Mouse (Mus musculus): ENCODE data around the gene Il4ra. TPM values are rescaled to one million over a fixed set of nuclear protein-coding genes. Genes with fewer than 3 reads are reported as not detected.

The Il4ra gene
- polyA plus RNA-seq, 1 experiment from 2014 or later = 2.9 TPM

DNA sequence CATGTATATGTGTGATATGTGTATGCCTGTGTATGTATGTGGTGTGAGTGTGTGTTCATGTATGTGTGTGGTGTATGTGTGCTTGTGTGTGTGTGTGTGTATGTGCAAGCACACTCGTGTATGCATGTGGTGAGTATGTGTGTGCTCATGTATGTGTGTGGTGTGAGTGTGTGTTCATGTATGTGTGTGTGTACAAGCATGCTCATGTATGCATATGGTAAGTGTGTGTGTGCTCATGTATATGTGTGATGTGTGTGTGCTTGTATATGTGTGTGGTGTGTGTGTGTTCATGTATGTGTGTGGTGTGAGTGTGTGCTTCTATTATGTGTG is 28.3 kb downstream of the Il4ra start:
- Histone ChIP-seq H3K27me3 (ENCODE audit: control insufficient read depth, insufficient read depth, low read length) (no peaks in the 10 kb centered on the region), H3K27ac (ENCODE audit: low read depth, low read length) (no peak overlapping the region), H3K4me3 (ENCODE audit: low read depth, low read length) (no peak overlapping the region), H3K4me2 (ENCODE audit: low read depth, low read length, severe bottlenecking) (no peak overlapping the region), H3K4me1 (replicated peaks; ENCODE audit: control insufficient read depth, insufficient read depth, low read length) (no peaks in the 10 kb centered on the region), H3K9me3 (ENCODE audit: control insufficient read depth, low read length) (no peaks in the 10 kb centered on the region), H3K36me3 (ENCODE audit: control insufficient read depth, insufficient read depth, low read length) (no peaks in the 10 kb centered on the region), H3K9ac (ENCODE audit: low read length) (no peak overlapping the region)
- ATAC-seq (replicated peaks; ENCODE audit: low FRiP score) (no peak), DNase-seq (ENCODE audit: low spot score) (no peak)
- 80% methylated on average over 1 of the region's 1 CpGs for WGBS

DNA sequence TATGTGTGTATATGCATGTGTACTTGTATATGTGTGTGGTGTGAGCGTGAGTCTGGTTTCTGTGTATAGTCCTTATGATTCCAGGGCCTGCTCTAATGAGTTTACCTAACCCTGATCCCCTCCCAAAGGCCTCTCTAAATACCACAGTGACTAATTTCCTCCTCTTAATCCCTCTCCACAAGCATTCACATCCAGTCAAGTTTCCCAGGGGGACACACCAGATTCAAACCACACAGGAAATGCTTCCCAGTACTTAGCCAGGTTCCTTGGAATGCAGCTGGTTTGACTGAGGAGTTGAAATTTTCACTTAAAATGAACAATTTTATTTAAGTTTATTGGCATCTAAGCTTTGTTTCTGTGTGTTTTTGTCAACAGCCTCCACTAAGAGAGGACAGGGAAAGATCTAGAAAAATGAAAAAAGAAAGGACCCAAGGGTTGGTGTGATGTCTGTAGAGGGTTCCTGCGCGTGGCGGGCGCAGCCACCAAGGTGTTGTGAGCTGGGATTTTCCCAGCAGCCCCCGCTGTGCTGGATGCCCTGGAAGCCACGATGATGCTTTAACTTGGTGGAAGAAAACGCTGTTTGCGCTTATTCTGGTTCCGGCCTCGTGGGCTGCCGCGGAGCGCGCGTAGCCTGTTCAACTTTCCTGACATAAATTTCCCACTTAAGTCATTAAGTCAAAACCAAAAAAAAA is 28.9 kb downstream of the Il4ra start:
- H3K36me3 ChIP-seq (ENCODE audit: control insufficient read depth, insufficient read depth, low read length) = no peaks in the 10 kb centered on the region
- H3K27me3 ChIP-seq (ENCODE audit: control insufficient read depth, insufficient read depth, low read length) = no peaks in the 10 kb centered on the region
- WGBS = 7% methylated on average over 16 of the region's 16 CpGs
- peak overlapping the region; percentile 88 for H3K4me2 ChIP-seq (ENCODE audit: low read depth, low read length, severe bottlenecking)
- H3K9ac ChIP-seq (ENCODE audit: low read length) = peak overlapping the region; percentile 62
- DNase-seq (ENCODE audit: low spot score) = peak; percentile 62
- no peak overlapping the region for H3K27ac ChIP-seq (ENCODE audit: low read depth, low read length)
- no peaks in the 10 kb centered on the region for H3K9me3 ChIP-seq (ENCODE audit: control insufficient read depth, low read length)
- H3K4me1 ChIP-seq (replicated peaks; ENCODE audit: control insufficient read depth, insufficient read depth, low read length) = no peaks in the 10 kb centered on the region
- H3K4me3 ChIP-seq (ENCODE audit: low read depth, low read length) = peak overlapping the region; percentile 31
- ATAC-seq (replicated peaks; ENCODE audit: low FRiP score) = no peak; the same call in 1 of the 2 replicates

DNA sequence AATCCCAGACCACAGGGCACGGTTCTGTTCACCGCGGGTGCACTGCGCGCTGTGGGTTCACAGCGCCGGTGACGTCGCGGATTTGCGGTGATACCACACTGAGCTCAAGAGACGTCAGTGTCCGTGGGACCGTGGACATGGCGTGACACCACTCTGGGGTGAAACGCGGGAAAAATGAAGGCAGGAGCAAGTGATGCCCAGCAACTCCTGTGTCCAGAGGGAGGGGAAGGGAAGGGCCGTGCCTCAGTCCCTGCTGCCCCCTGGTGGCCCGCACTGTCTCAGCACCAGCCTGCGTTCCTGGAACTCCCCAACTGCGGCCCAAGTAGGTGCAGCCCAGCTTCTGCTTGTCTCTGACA is 29.4 kb downstream of the Il4ra start:
- Histone ChIP-seq H3K36me3 (ENCODE audit: control insufficient read depth, insufficient read depth, low read length) (no peaks in the 10 kb centered on the region), H3K27me3 (ENCODE audit: control insufficient read depth, insufficient read depth, low read length) (no peaks in the 10 kb centered on the region), H3K4me2 (ENCODE audit: low read depth, low read length, severe bottlenecking) (peak overlapping the region; percentile 88), H3K4me3 (ENCODE audit: low read depth, low read length) (peak overlapping the region; percentile 31), H3K9ac (ENCODE audit: low read length) (peak overlapping the region; percentile 62), H3K4me1 (replicated peaks; ENCODE audit: control insufficient read depth, insufficient read depth, low read length) (no peaks in the 10 kb centered on the region), H3K27ac (ENCODE audit: low read depth, low read length) (no peak overlapping the region), H3K9me3 (ENCODE audit: control insufficient read depth, low read length) (no peaks in the 10 kb centered on the region)
- peak; percentile 93 for DNase-seq (ENCODE audit: low spot score)
- WGBS = 1% methylated on average over 21 of the region's 21 CpGs
- ATAC-seq (replicated peaks; ENCODE audit: low FRiP score) = peak; percentile 86

DNA sequence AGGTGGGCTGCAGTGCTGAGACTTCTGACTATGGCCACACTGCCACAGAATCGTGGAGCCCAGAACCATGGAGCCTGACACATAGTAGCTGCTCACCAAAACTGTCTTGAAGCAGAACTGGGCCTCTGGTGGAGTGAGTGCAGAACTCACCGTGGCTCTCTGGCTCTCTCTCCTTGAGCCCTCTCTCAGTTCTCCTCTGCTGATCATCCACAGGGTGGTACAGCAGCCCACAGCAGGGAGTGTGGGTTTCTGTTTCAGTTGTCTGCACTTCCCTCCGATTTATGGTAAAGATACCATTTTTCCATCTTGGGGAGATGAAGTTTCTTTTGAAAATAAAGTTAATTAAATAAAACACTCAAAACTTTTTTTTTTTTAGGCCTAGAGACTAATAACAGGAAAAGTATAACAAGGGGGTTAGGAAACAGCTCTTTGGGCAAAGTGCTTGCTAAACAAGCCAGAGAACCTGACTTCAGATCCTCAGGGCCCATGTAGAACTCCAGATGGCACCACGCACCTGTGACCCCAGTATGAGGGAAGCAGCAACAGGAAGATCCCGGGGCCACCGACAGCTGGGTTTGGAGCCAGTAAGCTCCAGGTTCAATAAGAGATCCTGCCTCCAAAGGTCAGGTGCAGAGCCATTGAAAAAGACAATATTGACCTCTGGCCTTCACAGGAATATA is 31.5 kb downstream of the Il4ra start:
- Histone ChIP-seq H3K4me1 (replicated peaks; ENCODE audit: control insufficient read depth, insufficient read depth, low read length) (no peaks in the 10 kb centered on the region), H3K4me3 (ENCODE audit: low read depth, low read length) (no peak overlapping the region), H3K27ac (ENCODE audit: low read depth, low read length) (no peak overlapping the region), H3K9ac (ENCODE audit: low read length) (no peak overlapping the region), H3K27me3 (ENCODE audit: control insufficient read depth, insufficient read depth, low read length) (no peaks in the 10 kb centered on the region), H3K36me3 (ENCODE audit: control insufficient read depth, insufficient read depth, low read length) (no peaks in the 10 kb centered on the region), H3K9me3 (ENCODE audit: control insufficient read depth, low read length) (no peaks in the 10 kb centered on the region), H3K4me2 (ENCODE audit: low read depth, low read length, severe bottlenecking) (no peak overlapping the region)
- DNase-seq (ENCODE audit: low spot score) = no peak
- 73% methylated on average over 6 of the region's 6 CpGs for WGBS
- no peak for ATAC-seq (replicated peaks; ENCODE audit: low FRiP score)

DNA sequence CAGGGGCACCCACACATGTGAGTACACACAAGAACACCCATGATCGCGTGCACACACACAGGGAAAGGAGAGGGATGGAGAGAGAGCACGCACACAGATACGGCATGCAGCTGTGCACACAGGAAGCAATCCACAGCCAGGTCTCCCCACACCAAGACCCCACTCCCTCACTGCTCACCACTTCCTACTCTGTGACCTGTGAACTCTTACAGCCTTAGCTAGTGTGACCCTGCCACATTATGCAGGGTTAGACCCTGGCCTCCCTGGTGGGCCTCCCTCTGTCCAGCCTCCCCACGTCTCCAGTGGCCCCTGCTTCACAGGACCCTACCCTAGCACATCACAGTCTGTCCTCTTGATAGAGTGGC is 32.1 kb downstream of the Il4ra start:
- no peak for ATAC-seq (replicated peaks; ENCODE audit: low FRiP score)
- H3K9ac ChIP-seq (ENCODE audit: low read length) = no peak overlapping the region
- no peaks in the 10 kb centered on the region for H3K9me3 ChIP-seq (ENCODE audit: control insufficient read depth, low read length)
- H3K4me3 ChIP-seq (ENCODE audit: low read depth, low read length) = no peak overlapping the region
- H3K27me3 ChIP-seq (ENCODE audit: control insufficient read depth, insufficient read depth, low read length) = no peaks in the 10 kb centered on the region
- no peak for DNase-seq (ENCODE audit: low spot score)
- no peak overlapping the region for H3K4me2 ChIP-seq (ENCODE audit: low read depth, low read length, severe bottlenecking)
- no peaks in the 10 kb centered on the region for H3K4me1 ChIP-seq (replicated peaks; ENCODE audit: control insufficient read depth, insufficient read depth, low read length)
- no peaks in the 10 kb centered on the region for H3K36me3 ChIP-seq (ENCODE audit: control insufficient read depth, insufficient read depth, low read length)
- WGBS = 90% methylated on average over 5 of the region's 5 CpGs
- no peak overlapping the region for H3K27ac ChIP-seq (ENCODE audit: low read depth, low read length)

DNA sequence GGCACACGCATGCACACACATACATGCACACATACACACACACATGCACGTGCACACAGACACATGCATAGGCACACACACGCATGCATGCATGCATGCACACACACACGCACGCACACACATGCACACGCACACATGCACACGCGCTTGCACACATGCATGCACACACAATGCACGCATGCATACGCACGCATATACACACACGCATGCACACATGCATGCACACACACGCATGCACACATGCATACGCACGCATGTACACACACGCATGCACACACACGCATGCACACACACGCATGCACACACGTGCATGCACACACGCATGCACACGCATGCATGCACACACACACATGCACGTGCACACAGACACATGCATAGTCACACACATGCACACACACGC is 34.4 kb downstream of the Il4ra start:
- H3K4me1 ChIP-seq (replicated peaks; ENCODE audit: control insufficient read depth, insufficient read depth, low read length) = no peaks in the 10 kb centered on the region
- H3K9ac ChIP-seq (ENCODE audit: low read length) = no peak overlapping the region
- ATAC-seq (replicated peaks; ENCODE audit: low FRiP score) (no peak), DNase-seq (ENCODE audit: low spot score) (no peak)
- no peaks in the 10 kb centered on the region for H3K36me3 ChIP-seq (ENCODE audit: control insufficient read depth, insufficient read depth, low read length)
- no peak overlapping the region for H3K4me3 ChIP-seq (ENCODE audit: low read depth, low read length)
- no peaks in the 10 kb centered on the region for H3K9me3 ChIP-seq (ENCODE audit: control insufficient read depth, low read length)
- WGBS = 97% methylated on average over 23 of the region's 23 CpGs
- no peak overlapping the region for H3K4me2 ChIP-seq (ENCODE audit: low read depth, low read length, severe bottlenecking)
- no peak overlapping the region for H3K27ac ChIP-seq (ENCODE audit: low read depth, low read length)
- no peaks in the 10 kb centered on the region for H3K27me3 ChIP-seq (ENCODE audit: control insufficient read depth, insufficient read depth, low read length)

DNA sequence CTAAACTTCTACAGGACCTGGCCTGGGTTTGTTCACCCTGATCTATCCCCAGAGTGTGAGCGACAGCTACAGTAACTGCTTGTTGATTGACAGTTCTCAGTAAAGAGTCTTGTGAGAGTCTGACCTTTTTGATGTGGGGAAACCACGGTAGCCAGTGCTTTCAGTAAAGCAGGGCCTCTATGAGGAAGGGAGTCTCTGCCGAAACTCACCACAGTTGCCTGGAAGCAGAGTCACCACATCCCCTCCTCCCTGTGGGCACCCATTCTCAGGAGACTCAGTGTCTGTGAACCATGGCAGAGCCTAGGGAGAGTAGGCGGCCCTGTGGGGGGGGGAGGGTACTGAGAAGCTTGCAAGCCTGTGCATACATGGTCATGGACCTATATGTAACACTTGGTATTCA is 36.8 kb downstream of the Il4ra start:
- 79% methylated on average over 4 of the region's 4 CpGs for WGBS

DNA sequence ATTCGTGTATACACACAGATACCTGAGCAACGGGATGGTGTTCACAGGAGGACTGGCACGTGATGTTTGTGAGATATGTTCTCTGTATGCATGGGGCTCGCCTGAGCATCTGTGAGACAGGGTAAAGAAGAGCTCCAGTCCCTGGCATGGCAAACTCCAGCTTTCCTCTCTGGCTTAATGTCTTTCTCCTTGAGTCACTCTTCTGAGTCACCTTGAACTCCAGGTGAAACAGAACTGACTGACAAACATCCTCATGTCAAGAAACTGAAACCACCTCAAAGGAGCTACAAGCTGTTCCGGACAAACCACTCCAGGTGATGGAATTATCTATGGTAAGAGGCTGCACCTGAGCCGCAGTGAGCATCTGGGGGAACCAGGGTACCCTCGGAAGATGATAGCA is 38.0 kb downstream of the Il4ra start:
- H3K4me3 ChIP-seq (ENCODE audit: low read depth, low read length) = no peak overlapping the region
- H3K4me2 ChIP-seq (ENCODE audit: low read depth, low read length, severe bottlenecking) = no peak overlapping the region
- WGBS = 87% methylated on average over 7 of the region's 7 CpGs
- no peaks in the 10 kb centered on the region for H3K4me1 ChIP-seq (replicated peaks; ENCODE audit: control insufficient read depth, insufficient read depth, low read length)
- DNase-seq (ENCODE audit: low spot score) = no peak
- H3K27ac ChIP-seq (ENCODE audit: low read depth, low read length) = no peak overlapping the region
- ATAC-seq (replicated peaks; ENCODE audit: low FRiP score) = no peak
- H3K9ac ChIP-seq (ENCODE audit: low read length) = no peak overlapping the region
- no peaks in the 10 kb centered on the region for H3K27me3 ChIP-seq (ENCODE audit: control insufficient read depth, insufficient read depth, low read length)
- no peaks in the 10 kb centered on the region for H3K36me3 ChIP-seq (ENCODE audit: control insufficient read depth, insufficient read depth, low read length)
- no peaks in the 10 kb centered on the region for H3K9me3 ChIP-seq (ENCODE audit: control insufficient read depth, low read length)

More for the DNA sequence above, 36.8 kb downstream of the Il4ra start:
- Histone ChIP-seq H3K27ac (ENCODE audit: low read depth, low read length) (no peak overlapping the region), H3K4me1 (replicated peaks; ENCODE audit: control insufficient read depth, insufficient read depth, low read length) (no peaks in the 10 kb centered on the region), H3K4me2 (ENCODE audit: low read depth, low read length, severe bottlenecking) (no peak overlapping the region), H3K27me3 (ENCODE audit: control insufficient read depth, insufficient read depth, low read length) (no peaks in the 10 kb centered on the region), H3K36me3 (ENCODE audit: control insufficient read depth, insufficient read depth, low read length) (no peaks in the 10 kb centered on the region), H3K9me3 (ENCODE audit: control insufficient read depth, low read length) (no peaks in the 10 kb centered on the region), H3K4me3 (ENCODE audit: low read depth, low read length) (no peak overlapping the region), H3K9ac (ENCODE audit: low read length) (no peak overlapping the region)
- ATAC-seq (replicated peaks; ENCODE audit: low FRiP score) = no peak
- no peak for DNase-seq (ENCODE audit: low spot score)

DNA sequence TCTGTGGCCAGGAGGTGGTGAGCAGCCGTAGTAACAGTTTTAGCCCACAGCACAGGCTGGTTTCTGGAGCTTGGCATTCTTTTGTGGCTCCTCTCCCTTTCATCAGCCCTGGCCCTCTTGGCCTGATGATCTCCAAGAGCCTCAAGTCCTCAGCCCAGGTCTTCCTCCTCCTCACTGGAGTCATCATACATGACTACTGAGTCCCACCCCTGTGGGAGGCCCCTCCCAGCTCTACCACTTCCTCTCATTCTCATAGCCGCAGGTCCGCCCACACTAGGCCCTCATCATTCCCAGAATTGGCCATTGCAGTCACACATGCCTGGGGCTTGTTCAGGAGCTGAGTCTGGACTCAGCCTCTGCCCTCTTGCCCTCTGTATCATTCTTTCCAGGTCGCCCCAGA is 41.9 kb downstream of the Il4ra start:
- H3K9ac ChIP-seq (ENCODE audit: low read length) = no peak overlapping the region
- no peak for ATAC-seq (replicated peaks; ENCODE audit: low FRiP score)
- no peak overlapping the region for H3K4me3 ChIP-seq (ENCODE audit: low read depth, low read length)
- no peaks in the 10 kb centered on the region for H3K27me3 ChIP-seq (ENCODE audit: control insufficient read depth, insufficient read depth, low read length)
- H3K4me2 ChIP-seq (ENCODE audit: low read depth, low read length, severe bottlenecking) = no peak overlapping the region
- no peaks in the 10 kb centered on the region for H3K4me1 ChIP-seq (replicated peaks; ENCODE audit: control insufficient read depth, insufficient read depth, low read length)
- no peaks in the 10 kb centered on the region for H3K36me3 ChIP-seq (ENCODE audit: control insufficient read depth, insufficient read depth, low read length)
- H3K9me3 ChIP-seq (ENCODE audit: control insufficient read depth, low read length) = no peaks in the 10 kb centered on the region
- H3K27ac ChIP-seq (ENCODE audit: low read depth, low read length) = no peak overlapping the region
- WGBS = 85% methylated on average over 4 of the region's 4 CpGs
- DNase-seq (ENCODE audit: low spot score) = no peak

All from forebrain, embryonic 11.5 days (tissue).